Mouse (Mus musculus) left cerebral cortex, adult 2 months (tissue): Measurements from ENCODE around the gene Cdc40. TPM values are rescaled to one million over a fixed set of nuclear protein-coding genes. Genes with fewer than 3 reads are reported as not detected.

Experiments
- DNase-seq, 2 experiments: peaks; one replicate each; pipeline ENCODE4 v3.0.0; 2021 to 2022; ENCODE audit warnings: low spot score in 2 of 2, mixed read lengths in 1 of 2; ENCODE audit errors: extremely low spot score in 1 of 2
- H3K27ac ChIP-seq: fragments of 200-600 bp; 2 replicates; pipeline ENCODE4 v1.8.1; 2022
- H3K4me3 ChIP-seq: fragments of 200-600 bp; 2 replicates; pipeline ENCODE4 v1.8.1; 2022
- CTCF ChIP-seq: fragments of 200-600 bp; IDR thresholded peaks from 2 replicates; pipeline ENCODE4 v1.8.1; 2022; ENCODE audit warnings: antibody characterized with exemption, mild to moderate bottlenecking, moderate library complexity
- intact Hi-C: fragments of 180-260 bp; cut with DNase I; formaldehyde crosslinking; loops from one replicate; pipeline ENCODE4 v1.15.1; 2025
- total RNA-seq, 2 experiments: library from RNA; stranded (reverse); gene quantifications; 2 replicates each; pipeline ENCODE4 v1.2.3; 2021

Cdc40 gene
- total RNA-seq, 2 experiments from 2014 or later = 43.6 to 46.7 TPM

DNA sequence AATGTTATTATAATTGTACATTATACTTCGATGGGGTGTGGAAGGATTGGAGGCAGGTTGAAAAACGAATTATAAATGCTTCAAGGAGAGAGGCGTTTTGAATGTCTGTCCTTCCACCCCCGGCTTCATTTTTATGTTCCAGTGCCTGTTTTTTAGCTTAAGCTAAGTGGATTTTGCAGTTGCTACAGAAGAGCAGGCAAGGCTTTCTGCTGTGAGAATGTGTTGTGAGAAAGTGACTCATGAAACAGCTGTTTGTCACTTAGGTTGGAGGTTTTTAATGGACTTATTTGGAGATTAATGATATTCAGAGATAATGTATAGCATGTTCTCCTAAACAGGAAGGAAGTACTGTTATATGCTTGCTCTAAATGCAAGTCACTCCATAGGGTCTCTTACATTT is 6.0 kb upstream of the Cdc40 start:
- H3K4me3 ChIP-seq = peak overlapping the region; percentile 18; the same call in 1 of the 2 replicates
- H3K27ac ChIP-seq = peak overlapping the region; percentile 26; the same call in 1 of the 2 replicates
- no peak for DNase-seq
- intact Hi-C loops = no loop called here
- TF ChIP-seq CTCF = no peak

DNA sequence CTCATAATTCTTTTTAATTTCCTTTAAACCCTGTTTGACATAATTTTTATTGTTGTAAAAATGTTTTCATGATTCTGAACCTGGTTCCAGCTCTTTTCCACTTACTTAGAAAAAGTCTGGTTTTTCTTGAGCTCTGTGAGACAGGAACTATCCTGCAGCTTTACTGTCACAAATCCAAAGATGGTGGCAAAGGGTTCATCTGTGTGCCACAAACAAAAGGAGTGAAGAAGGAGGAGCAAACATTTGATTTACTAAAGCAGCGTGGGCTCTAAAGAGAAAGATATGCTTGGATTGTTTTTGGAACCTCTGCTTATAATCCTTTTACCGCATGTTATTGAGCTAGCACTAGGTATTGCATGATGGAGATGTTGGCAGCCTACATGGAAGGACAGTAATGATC is 4.2 kb upstream of the Cdc40 start:
- H3K27ac ChIP-seq = peak overlapping the region; percentile 40; the same call in 1 of the 2 replicates
- peak overlapping the region; percentile 45 for H3K4me3 ChIP-seq
- no peak for DNase-seq
- intact Hi-C loops = no loop called here
- no peak for TF ChIP-seq CTCF

DNA sequence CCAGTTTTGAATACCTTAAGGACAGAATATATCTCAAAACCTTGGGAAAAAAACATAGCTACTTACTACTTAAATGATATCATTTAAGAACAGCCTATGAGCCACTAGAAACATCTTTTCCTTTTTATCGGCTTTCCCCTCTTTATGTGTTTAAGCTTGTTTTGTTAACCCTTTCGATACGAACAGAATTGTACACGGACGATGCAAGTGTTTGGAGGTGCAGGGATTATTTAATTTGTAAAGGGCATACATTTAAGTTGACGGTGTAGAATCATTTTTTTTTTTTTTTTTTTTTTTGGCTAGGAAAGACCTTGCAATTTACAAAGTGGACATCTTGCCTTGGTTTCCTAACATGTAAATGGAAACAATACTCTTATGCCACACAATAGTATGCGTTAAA is 2.3 kb upstream of the Cdc40 start:
- H3K27ac ChIP-seq = peak overlapping the region; percentile 48; the same call in 1 of the 2 replicates
- DNase-seq = no peak
- intact Hi-C loops = loop anchor here (2.0 kb wide), 1 partner anchor 235 kb away; no protein-coding TSS in a partner anchor
- TF ChIP-seq CTCF = no peak
- peak overlapping the region; percentile 64 for H3K4me3 ChIP-seq

DNA sequence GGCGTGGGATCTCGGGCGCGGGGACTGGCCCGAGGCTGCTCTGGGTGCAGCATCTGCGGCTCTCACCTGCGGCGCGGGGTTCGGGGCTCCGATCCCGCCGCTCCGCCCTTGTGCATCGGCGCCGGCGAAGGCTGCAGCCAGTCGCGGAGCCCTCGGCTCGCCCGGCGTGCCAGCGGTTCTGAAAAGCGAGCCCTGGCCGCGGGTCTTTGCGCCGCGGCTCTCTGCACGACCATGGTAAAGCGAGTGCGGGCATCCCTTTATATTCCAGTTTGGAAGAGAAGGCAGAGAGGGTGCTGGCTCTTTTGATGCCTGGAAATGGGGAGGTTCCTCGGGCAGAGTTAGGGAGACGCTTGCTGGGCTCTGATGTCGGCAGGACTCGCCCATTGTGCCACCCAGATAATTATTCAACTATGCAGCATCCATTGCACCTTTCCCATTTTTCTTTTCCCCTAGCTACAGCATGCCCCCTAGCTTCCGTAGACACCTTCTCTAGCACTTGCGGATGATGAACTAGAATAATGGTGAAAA is 1.2 kb upstream of the Cdc40 start:
- peak overlapping the region; percentile 100 for H3K27ac ChIP-seq
- peak; percentile 45 to 49 for DNase-seq
- H3K4me3 ChIP-seq = peak overlapping the region; percentile 64
- intact Hi-C loops = loop anchor here (1.0 to 5.0 kb wide), 3 partner anchors 88 to 234 kb away; partner anchors contain the start of gene Mettl24
- TF ChIP-seq CTCF = peak; percentile 55

DNA sequence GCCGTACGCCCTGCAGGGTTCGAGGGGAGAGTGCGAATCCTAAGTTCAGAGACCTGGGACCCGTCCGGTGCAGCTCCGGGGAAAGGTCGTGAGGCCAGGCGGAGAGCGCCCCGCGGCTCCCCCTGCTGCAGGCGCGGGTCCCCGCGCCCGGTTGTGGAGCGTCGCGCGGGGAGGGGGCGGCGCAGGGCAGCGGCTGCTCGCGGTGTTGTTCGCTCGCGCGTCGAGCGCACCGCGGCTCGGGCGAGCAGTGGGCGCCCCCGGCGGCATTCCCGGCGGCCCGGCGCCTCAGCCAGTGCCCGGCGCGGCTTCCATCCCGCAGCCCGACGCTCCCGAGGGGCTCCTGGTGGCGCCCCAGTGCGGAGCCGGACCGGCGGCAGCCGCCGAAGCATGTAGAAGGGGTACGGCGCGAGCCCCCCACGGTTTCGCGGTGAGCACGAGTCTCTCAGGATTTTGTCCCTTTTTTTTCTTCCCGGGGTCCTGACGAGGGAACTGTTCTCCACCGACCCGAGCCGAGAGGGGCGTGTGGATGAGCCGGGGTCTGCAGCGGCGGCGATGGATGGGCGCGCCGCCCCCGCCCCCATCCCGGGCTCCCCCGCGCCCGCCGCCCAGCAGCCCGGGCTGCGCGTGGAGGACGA is 650 bp upstream of the Cdc40 start:
- Histone ChIP-seq H3K4me3 (peak overlapping the region; percentile 64), H3K27ac (peak overlapping the region; percentile 100)
- DNase-seq = no peak
- intact Hi-C loops = loop anchor here (1.0 to 5.0 kb wide), 4 partner anchors 89 to 245 kb away; partner anchors contain the start of gene Mettl24
- peak; percentile 12 for TF ChIP-seq CTCF

DNA sequence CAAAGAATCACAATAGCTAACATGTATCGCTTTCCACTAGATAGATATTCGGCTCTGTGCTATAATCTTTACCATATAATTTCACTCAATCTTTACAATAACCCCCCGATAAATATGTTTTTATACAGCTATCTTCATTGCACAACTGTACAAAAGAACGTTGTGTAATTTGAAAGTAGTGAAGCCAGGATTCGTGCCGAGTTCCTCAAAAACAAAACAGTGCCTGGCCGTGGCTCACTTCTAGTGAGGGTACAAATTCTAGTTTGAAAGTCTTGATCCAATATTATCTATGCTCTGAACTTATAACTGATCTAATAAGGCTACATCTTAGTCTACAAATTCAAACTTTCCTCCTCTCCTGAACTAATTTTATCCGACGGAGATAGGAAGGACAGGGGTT is 778 bp downstream of the Cdc40 start:
- intact Hi-C loops = loop anchor here (2.0 to 5.0 kb wide), 2 partner anchors 90 to 244 kb away; no protein-coding TSS in a partner anchor
- DNase-seq = no peak
- Histone ChIP-seq H3K4me3 (peak overlapping the region; percentile 64), H3K27ac (peak overlapping the region; percentile 100)
- no peak for TF ChIP-seq CTCF

DNA sequence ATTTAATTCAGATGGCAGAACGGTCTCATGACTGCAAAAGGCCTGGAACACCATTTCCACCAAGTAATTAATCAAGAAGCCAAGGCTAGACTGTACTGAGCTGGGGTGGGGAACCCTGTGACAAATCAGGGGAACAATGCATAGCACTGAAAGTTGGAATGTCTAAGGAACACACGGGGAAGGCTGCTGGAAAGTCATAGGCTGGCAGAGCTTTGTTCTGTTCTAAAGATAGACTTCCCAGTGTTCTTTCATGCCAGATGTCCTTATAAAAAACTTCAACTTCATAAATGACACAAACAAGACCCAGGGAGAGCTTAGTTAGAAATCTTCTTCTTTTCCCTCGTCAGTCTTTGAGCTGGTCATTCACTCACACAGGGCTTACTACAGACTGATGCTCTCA is 1.9 kb downstream of the Cdc40 start:
- no peak for DNase-seq
- H3K27ac ChIP-seq = peak overlapping the region; percentile 72
- intact Hi-C loops = loop anchor here (2.0 to 5.0 kb wide), 4 partner anchors 36 to 198 kb away; partner anchors contain the start of gene Mettl24
- TF ChIP-seq CTCF = no peak
- peak overlapping the region; percentile 64 for H3K4me3 ChIP-seq

DNA sequence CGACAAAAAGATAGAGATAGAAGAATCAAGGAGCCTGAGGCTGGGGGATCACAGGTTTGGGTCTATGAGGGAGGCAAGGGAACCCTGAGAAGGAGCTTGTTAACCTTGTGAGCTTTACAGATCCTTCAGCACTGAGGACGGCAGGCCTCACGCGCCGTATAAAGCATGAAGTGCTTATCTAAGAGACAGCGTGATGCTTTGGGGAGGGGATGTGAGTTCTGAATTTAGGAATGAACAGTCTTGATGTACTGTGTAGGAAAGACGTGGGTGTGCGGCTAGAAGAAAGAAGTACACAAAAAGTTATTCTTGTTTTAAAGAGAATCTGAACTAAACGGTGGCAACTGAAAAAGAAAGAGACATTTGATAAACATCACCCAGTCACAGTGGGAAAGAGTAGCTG is 3.1 kb downstream of the Cdc40 start:
- DNase-seq = no peak
- intact Hi-C loops = loop anchor here (1.0 to 5.0 kb wide), 5 partner anchors 35 to 197 kb away; partner anchors contain the start of gene Mettl24
- Histone ChIP-seq H3K27ac (peak overlapping the region; percentile 80), H3K4me3 (peak overlapping the region; percentile 64)
- no peak for TF ChIP-seq CTCF

DNA sequence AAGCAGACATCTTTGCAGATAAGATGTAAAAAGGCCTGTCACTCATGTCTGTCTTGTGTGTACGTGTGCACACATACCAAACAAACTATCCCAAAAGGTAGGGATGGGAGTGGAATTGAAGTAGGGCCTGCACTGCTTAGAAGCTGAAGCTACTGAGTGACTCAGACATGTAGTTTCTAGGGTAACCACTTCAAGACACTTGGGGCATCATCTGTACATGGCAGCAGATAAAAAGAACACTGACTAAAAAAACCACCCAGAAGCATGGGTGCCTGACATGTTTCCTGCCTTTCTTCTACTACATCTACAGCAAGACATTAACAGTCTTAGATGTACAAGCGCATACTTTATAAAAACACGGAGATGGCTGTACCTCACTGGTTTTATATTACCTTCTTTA is 4.9 kb downstream of the Cdc40 start:
- Histone ChIP-seq H3K4me3 (no peak overlapping the region), H3K27ac (no peak overlapping the region)
- intact Hi-C loops = no loop called here
- TF ChIP-seq CTCF = no peak
- DNase-seq = no peak

DNA sequence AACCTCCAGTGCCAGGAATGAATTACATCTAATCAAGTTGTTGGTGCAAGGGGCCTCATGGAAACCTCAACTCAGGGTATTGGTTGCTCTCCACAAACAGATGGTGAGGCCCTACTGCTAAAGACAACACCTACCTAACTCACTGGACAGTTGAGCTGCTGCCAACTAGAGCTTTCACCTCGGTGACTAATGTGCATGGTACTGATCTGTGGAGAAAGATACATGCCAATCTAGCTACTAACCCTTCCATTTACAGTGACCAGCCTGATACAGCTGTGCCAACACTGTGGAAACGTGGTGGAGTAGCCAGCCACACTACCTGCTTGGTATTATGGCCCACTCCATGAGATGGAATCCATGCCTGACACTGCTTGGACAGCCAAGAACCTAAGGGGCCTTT is 11.1 kb downstream of the Cdc40 start:
- no peak for TF ChIP-seq CTCF
- DNase-seq = no peak
- H3K27ac ChIP-seq = no peak overlapping the region
- no peak overlapping the region for H3K4me3 ChIP-seq
- intact Hi-C loops = no loop called here

DNA sequence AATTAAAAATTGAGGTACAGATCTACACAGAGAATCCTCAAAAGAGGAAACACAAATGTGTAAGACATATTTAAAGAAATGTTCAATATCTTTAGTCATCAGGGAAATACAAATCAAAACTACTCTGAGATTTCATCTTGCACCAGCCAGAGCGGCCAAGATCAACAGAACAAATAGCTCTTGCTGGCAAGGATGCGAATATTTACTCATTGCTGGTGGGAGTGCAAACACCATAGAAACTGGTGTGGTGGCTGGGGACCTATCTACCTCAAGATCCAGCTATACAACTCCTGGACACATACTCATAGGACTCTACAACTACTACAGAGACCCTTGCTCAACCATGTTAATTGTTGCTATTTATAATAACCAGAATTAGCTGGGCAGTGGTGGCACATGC is 11.8 kb downstream of the Cdc40 start:
- H3K4me3 ChIP-seq = no peak overlapping the region
- intact Hi-C loops = no loop called here
- DNase-seq = no peak
- no peak overlapping the region for H3K27ac ChIP-seq
- no peak for TF ChIP-seq CTCF

DNA sequence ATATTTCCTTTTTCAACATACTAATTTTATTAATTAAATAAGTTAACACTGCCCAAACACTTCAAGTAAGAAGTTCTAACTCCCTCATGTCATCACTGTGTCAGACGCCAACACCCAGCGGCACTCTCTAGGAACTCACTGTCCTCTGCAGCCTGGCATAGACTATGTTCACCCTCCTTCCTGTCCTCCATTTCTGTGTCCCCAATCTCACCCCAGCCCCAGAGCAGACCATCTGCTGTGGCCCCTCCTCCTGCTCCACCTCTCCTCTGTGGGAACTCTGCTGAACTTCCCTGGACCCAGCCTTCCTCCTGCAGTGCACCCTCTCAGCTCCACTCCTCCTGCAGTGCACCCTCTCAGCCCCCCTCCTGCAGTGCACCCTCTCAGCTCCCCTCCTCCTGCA is 15.0 kb downstream of the Cdc40 start:
- intact Hi-C loops = no loop called here
- no peak for TF ChIP-seq CTCF
- Histone ChIP-seq H3K4me3 (no peak overlapping the region), H3K27ac (no peak overlapping the region)
- DNase-seq = no peak
